Mouse (Mus musculus) liver, embryonic 14.5 days (tissue): ENCODE data around the gene Cacng2.

Source experiments
- CTCF ChIP-seq: IDR thresholded peaks from 2 replicates; pipeline ENCODE4 v1.5.1; 2016; ENCODE audit warnings: antibody characterized with exemption, low read depth, control low read depth
- EP300 ChIP-seq: IDR thresholded peaks from 2 replicates; pipeline ENCODE4 v1.6.1; 2016; ENCODE audit warnings: antibody characterized with exemption, low read depth

DNA sequence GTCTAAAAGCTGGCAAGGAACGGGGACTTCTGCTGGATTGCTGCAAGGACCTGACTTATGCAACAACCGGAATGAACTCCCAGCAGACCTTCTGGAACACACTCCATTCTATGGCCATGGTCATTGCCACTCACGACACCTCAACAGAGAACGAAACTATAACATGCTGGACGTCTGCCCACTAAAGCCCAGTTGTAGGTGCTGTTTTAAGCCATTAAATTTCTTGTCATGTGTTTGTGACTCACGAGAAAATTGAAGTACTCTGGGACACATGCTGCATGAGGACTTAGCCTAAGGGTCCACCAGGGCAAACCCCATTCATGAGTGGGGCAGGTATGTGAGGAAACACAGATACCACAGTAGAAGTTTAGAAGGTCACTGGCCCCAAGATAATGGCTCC lies 159.1 kb downstream of the Cacng2 start:
- no peak for TF ChIP-seq EP300
- TF ChIP-seq CTCF: no peak
